Mouse (Mus musculus) liver (tissue): ENCODE data around the gene Slc26a9.

Experiments used
- DNase-seq: peaks from one replicate; pipeline ENCODE4 v3.0.0-alpha.2; 2020; ENCODE audit warnings: mixed read lengths

Gene Slc26a9

DNA sequence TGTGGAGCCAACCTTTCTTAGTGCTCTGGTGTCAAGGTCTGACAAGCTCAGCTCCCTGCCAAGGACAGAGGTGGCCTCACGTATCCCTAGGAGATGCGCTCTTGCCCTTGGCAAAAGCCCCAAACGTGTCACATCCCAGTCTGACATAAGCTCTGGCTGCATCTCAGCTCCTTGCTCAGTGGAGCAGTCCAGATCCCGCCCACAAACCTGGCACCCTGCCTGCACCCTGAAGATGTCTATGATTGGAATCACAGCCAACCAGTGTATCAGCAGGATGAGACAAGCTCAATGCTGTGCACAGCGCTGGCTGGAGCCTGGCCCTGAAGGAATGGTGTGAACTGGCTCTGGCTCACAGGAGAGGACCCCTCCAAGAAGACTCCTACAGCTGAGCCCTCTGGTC is 6.6 kb upstream of the Slc26a9 start:
- no peak for DNase-seq

DNA sequence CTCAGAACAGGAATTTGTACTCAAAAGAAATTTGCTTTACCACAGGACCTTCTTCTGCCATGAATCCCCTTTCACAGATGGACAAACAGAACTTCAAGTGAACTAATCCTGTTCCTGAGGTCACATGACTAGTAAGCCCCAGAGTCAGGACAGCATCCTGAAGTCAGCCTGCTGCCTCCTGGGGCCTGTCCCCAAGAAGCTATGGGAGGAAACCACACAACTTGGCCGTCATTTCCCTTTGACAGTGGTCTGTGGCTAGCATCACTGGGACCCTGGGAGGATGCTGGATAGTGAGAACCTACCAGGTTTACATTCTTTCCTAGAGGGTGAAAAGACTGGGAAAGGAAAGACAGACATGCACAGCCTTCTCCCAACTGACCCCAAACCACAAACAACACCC is 5.1 kb upstream of the Slc26a9 start:
- no peak for DNase-seq

DNA sequence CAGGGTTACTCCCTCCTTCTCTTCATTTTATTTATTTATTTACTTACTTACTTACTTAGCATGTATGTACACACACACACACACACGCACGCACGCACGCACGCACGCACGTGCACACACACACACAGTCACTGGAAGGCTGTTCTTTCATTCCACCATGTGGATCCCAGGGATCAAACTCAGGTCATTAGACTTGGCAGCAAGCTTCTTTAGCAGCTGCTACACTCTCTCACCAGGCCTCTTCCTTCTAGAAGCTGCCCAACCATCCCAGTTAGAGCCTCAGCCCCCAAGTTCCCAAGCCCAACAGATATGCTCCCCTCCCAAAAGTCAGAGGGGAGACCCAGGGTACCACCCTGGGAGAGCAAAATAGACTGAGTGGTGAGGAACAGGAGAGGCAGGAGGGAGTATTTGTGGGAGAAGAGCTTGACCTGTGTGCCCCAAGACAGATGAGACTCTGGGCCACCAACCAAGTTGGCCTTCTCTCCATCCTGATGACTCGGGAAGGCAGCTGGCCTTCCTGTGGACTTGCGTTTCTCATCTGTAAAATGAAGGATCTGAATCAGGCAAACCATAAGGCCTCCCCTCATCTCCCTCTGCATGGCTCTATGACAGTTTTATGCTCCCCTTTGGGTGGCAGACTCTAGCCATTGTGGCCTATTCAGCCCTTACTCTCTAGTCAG is 4.2 kb upstream of the Slc26a9 start:
- DNase-seq = no peak

DNA sequence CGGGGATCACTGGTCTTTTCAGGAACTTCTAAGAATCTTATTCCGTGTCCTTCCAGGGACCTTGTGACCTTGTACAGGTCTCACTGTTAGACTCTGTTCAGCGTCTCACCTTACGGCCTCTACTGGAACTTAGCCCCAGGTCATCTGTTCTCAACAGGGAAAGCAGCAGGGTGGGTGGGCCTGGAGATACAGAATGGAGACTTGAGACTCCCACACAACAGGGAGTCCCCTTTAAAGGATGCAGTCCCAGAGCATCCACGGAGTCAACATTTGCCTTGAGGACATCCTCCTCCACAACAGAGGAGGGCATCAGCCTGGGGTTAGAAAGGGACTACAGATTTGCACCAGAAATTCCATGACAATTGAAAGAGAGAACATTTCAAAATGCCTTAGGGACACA is 1.6 kb downstream of the Slc26a9 start:
- no peak for DNase-seq

DNA sequence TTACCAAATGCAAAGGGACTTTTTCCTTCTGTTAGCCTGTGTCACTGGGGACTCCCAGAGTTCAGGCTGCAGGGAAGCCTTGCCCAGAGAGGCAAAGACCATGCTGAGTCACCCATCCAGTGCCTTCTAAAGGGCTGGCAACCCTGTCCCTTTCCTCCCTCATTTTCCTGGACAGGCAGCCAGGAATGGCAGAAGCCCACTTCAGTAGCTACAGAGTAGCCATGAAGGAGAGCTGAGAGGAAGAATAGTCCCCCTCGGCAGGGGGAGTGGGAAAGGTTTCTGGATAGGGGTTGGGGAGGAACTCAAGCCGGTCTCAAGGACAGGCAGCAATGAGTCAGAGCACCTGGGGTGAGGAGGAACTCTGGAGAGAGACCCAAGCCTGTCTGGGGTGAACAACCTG is 3.9 kb downstream of the Slc26a9 start:
- no peak for DNase-seq

DNA sequence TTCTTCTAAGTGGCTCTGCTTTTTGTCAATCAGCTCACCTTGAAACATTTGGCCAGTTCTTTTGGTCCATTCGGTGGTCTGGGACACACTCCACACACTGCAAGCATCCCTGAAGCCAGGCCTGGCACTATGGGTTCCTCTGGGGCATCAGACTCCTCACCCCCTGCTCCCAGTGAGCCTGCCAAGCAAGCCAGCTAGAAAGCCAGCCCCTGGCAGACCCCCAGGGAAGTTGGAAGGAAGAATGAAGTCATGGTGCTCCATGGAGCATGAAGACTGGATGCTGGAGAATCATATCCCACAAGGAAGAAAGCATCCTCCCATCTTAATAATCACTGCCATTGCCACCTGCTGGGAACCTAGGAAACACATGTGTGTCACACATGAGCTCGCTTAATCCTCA is 4.8 kb downstream of the Slc26a9 start:
- DNase-seq = no peak

DNA sequence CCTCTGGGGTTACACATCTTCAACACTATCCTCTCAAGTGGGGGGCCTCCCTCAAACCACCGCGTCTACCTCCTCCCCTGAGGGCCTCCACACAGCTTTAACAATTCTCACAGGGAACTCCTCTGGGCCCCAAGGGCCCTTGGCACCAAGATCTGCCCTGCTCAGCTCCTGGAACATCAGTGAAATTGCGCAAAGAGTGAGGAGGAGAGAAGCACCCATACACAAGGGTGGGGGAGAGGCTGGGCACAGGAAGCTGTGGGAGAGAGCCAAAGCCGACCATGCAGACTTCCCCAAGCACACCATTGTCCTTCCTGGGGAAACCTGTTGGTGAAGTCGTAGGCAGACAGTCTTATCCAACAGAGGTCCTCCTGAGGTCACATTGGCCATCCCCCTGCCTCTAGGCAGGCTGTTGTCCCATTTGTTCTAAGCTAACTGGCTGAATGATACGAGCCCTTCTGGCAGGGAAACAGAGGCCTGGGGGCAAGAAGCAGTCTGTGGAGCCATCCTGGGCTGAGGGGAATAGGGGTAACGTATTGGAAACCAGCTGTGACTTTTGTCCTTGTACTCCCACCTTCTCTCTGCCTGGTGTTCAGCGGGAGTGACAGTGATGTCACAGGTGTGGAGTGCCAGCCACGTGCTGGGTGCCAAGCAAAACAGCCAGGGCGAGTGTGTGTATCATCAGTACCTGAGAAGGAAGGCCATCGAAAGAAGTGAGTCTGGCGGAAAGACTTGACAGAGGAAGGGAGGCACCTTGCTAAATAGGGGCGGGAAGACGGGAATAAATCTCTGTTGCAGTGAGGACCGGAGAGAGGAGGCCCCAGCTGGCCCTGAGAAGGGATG is 6.1 kb downstream of the Slc26a9 start:
- no peak for DNase-seq

DNA sequence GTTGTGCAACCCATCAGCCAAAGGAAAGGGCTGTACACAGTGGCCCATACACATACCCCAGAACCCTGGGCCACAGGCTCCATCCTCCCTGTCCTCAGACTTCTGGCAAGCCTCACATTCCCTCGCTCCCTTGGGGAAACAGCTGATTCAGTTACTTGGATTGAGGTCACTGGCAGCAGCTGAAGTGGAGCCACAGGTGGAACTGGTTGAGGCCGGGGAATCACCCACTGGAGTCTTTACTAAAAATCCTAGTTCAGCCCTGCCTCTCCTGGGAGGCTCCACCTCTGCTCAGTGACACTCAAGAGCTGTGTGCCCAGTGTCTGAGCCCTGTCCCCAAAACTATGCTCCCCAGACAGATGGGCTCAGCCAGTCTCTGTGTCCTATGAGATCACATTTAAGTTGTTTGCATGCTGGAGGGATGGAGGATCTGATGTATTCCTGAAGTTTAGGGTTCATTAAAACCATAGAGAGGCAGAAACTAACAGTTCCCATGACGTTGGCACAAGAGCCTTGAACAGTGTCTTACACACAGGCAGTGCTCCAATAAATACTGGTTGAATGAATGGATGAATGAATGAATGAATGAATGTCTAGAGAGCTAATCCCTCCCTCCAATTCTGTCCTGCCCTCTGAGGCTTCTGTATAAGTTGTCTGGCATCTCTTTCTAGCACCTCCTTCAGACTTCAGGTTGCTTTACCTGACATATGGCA is 7.5 kb downstream of the Slc26a9 start:
- DNase-seq = no peak

DNA sequence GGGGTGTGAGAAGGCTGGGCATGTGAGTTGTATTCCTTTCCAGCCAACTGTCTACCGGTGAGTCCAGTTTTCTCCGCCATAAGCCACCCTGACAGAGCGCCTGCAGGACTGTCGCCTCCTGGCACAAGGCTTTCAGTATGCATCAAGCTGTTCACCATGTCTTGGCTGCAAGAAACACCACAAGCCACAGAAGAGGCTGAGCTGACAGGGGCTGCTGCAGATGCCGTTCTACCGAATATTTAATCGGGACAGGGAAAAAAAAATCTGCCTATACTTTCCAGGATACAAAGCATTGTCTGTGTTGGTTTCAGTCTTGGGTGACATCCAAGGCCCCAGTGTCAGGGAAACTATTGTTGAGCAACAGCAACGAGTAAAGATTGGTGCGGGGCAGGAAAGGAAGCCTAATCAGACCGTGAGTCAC is 8.1 kb downstream of the Slc26a9 start:
- DNase-seq = no peak

DNA sequence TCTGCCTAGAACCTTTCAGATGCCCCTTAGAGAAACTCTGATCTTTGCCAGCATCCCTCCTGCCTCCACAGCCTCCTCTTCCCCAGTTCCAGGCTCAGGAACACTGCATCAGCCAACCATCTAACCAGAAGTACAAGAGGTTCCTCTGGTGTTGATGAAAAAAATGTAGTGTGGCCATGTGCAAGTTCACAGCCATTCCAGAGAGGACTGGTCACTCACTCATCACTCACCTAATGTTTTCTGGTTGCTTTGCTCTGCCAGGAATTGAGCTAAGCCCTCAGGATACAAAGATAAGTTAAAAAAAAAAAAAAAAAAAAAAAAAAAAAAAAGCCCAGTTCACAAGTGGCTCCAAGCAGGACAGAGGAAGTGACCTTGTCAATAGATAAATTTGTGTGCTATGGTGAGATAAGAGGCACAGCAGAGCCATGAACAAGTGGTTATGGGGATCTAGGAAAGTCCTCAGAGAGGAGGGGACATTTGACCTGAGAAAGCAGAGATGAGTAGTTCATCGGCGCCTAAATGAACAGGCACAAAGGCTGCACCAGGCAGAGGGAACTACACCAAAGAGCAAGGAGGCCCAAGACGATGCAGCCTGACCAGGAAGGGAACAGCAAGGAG is 10.5 kb downstream of the Slc26a9 start:
- DNase-seq = no peak

DNA sequence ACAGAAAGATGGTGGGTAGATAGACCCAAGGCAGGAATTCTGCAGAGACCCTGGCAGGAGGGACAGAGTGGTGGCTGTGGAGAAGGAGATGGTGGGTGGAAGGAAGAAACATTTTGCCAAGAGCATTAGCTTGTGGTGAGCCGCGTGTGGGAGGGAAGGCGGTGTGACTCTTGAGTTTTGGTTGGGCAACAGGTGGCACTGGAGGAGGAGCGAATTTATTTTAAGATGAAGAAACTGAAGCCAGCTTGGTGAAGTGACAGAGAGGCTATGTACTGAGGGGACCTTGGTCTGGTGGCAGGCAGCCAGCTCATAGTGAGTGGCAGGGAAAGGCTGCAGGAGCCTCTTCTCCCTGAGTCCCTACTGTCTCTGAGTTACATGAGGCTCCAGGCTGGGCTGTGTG is 11.1 kb downstream of the Slc26a9 start:
- no peak for DNase-seq

DNA sequence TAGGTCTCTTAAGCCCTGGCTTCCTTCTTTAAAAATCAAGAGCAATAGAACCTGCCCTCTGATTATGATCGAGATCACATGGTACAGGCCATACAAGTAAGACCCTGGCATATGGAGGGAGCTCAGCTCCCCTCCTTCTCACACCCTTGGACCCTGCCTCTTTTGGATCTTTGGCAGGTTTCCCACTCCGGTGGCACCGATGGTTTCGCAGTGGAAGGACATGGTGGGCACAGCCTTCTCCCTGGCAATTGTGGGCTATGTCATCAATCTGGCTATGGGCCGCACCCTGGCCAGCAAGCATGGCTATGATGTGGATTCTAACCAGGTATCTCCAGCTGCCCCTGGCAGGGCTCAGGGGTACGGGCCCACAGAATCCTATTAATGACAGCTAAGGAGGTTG is 13.4 kb downstream of the Slc26a9 start:
- no peak for DNase-seq

DNA sequence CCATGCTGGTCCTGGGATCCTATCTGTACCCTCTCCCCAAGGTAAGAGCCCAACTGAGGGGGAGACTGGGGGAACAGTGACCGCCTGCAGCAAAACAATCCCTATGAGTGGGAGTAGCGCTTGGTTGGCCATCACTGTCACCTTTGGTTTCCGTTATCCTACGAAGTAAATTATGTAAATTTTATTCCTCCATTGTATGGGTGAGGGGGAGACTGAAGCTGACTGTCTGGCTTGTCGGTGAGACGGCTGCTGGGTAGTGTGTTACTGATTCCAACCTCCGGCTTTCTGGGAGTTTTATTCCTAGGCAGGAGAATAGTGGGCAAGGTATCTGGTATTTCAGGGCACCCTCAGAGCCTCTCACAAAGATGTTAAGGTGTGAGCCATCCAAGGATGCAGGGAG is 15.0 kb downstream of the Slc26a9 start:
- no peak for DNase-seq

DNA sequence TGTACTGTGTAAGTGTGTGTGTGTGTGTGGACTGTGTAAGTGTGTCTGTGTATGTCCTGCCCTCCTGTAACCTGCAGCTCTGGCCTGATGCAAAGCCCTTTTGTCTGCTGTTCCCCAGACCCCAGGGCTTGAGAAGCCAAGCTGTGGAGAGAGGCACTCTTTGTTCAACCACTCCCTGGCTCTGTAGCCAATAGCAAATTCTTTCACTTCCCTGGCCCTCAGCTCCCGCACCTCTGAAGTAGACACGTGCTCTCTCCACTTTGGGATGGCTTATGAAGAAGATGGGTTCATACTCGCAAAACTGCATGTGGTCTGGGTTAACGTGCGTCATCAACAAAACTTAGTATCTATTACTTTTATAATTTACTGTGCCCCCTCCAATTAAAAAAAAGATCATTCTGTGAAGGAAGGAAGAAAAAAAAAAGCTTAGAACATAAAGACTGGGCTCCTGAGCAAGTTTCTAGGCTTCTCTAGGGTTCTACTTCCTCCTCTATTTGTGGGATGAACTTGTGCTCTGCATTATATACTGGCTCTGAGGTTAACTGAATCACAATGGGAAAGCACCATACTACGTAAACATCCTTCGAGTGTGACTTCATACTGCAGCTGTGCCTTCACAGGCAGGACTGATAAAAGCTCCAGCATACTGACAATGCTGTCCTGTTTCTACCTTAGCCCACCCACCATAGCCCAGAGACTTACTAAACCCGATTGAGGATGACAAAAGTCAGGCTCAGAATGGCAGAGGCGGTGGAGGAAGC is 16.0 kb downstream of the Slc26a9 start:
- no peak for DNase-seq

DNA sequence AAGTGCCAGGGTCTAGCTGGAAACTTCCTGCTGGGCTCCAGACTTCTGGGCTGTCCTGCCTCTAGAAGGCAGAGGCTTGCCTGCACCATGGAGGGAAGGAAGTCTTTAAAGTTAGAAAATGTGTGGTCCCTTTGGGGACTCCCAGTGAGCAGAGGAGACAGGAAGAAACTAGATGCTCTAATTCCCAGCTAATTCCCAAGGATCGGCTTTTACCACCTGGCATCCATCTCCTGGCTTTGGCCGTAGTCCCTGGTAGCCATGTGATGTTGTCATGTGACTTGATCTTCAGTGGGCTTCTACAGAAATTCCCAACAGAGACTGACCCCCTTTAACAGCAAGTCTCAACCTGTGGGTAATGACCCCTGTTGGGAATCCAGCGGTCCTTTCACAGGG is 16.6 kb downstream of the Slc26a9 start:
- DNase-seq = no peak

DNA sequence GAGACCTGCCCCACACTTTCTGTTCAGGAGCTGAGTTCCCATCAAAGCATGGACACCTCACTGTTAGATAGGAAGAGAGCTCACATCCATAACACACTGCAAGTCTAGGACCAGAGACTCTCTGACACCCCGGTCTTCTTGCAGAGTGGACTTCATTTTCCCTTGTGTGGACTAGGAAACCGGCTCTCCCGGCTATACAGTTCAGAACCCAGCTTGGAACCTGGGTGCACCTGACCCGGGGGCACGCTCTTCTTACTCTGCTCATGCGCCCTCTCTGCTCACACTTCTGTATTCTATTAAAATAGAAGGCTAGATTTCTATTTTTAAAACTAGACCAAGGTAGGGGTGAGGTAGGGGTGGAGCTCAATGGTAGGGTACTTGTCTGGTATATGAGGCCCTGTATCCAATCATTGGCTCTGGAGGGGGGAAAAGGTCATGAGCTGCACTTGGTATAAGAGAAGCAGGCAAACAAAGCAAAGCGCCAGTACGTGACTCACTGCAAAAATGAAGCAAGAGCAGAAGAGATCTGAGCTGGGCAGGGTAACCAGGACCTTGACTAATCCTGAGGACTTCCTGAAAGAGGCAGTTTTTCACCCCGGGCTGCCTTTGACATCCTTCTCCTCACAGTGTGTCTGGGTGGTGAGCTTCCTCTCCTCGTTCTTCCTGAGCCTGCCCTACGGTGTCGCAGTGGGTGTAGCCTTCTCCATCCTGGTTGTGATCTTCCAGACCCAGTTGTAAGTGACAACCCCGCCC is 17.4 kb downstream of the Slc26a9 start:
- DNase-seq = no peak

DNA sequence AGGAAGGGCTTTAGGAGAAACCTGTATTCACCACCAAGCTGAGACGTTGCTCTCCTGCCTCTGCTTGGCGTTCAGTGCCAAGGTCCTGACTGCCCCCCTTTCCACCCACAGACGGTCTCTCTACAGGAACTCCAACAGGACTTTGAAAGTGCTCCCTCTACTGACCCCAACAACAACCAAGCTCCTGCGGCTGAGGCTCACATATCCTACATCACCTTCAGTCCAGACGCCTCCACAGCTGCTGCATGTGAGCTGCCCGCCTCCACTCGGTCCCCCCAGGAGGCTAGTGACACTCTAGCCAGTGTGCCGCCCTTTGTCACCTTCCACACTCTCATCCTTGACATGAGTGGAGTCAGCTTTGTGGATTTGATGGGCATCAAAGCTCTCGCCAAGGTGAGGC is 19.9 kb downstream of the Slc26a9 start:
- DNase-seq = no peak

DNA sequence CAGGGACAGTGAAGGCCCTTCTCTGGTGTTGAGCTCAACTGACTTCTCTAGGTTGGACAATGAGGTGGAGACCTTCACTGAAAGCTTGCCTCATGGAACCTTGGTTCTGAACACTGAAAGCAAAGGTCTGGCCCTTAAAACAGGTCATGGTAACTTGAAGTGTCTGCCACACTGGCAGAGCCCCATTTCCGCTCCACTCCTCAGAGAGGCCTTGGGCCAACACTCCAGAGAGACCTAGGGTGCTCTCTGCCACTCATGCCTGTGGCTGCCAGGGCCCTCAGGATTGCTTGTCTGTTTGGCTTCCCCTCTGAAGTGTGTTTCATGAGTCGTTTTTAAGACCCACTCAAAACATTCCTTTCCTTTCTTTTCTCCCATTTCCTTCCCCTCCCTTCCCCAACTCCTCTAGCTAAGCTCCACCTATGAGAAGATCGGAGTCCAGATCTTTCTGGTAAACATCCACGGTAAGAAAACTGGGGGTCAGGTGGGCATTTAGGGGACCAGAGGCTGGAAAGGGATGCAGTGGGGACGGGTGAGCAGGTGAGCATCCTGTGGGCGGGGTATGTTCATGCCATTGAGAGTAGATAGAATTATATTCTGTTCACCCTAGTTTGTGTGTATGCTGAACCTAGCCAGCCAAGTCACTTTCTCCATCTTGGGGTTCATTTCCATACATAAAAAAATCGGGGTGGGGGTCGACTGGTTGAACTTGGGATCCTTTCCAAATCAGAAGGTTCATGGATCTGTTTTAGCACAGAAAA is 20.9 kb downstream of the Slc26a9 start:
- DNase-seq = no peak

DNA sequence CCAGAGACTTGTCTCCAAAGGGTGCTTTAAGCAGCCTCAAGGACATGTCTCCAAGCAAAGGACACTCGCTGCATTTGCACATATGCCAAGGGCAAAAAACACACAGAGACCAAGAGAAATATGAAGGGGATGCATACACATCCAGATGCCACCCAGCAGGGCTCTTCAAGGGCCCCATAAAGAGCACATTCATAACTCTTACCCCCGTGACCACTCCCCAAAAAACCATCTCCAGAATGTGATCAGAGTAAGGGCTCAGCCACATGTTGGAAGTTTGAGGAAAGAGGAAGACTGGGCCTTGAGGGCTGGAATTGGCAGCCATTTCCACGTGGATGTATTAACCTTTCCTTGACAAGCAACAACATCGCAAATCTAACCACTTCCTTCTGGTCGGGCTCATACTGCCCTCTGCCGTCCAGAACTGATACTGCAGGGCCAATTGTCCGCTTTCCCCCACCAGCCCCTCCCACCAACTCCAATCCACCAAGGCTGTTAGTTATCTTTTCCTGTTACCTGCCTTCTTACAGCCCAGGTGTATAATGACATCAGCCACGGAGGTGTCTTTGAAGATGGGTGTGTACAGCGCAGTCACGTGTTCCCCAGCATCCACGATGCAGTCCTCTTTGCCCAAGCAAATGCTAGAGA is 21.7 kb downstream of the Slc26a9 start:
- DNase-seq = peak; percentile 67

DNA sequence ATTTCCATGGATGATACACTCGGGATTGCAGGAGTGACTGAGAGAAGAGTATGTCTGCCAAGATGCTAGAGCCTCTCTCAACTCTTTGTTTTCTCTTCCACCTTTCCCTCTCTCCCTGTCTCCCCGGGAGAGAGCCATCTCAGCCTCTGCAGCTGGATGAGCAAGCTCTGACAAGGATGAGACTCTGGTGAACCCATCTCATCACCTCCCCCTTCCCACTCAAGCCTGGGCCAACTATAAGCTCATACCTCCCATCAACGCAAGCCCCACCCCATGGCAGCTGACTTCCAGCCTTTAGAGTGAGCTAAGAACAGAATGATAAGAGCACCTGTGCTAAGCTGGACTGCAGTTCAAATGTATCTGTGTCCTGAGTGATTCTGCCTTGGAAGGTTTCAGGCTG is 25.5 kb downstream of the Slc26a9 start:
- no peak for DNase-seq

DNA sequence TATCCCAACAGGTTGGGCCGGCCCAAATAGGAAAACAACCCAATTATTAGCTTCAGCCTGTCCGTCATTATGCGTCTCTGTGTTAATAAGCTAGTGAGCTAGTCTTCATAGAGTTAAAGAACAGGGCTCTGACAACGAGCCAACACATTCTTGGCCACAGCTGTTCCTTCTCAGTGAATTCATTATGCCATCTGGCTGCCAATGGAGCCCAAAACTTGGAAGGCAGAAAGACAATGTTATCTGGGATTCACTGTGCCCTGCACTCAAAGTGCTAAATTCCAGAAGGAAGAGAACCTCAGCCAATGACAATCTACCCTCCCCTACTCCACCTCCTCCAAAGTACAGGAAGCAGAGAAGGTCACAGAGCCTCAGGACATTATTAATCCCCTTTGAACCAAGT is 26.8 kb downstream of the Slc26a9 start:
- no peak for DNase-seq
